Mouse (Mus musculus) left cerebral cortex, adult 6 months (tissue): ENCODE measurements around the gene Cnot11. TPM values are rescaled to one million over a fixed set of nuclear protein-coding genes. Genes with fewer than 3 reads are reported as not detected.

Experiments used
- long read RNA-seq, 2 experiments: library from polyadenylated mRNA; unstranded; transcript quantifications; one replicate each; pipeline ENCODE4 v2.0.0; 2019 to 2020
- polyA plus RNA-seq: library from polyadenylated mRNA; unstranded; fragments of <200 nt; fragmentation: Nextera tagmentation; gene quantifications from 2 replicates; pipeline ENCODE4 v1.2.3, GENCODE M21; 2021

Cnot11 gene
- polyA plus RNA-seq, result 4.4 and 27.0 TPM in 2 replicates
- long read RNA-seq, experiment 1, partial matches to known transcripts, result 0 of 2 reads
- long read RNA-seq, experiment 1, other reads (novel, unspliced or antisense), result 0 of 2 reads
- long read RNA-seq, experiment 2, partial matches to known transcripts, result 1 of 5 reads
- long read RNA-seq, experiment 2, other reads (novel, unspliced or antisense), result 3 of 5 reads

DNA sequence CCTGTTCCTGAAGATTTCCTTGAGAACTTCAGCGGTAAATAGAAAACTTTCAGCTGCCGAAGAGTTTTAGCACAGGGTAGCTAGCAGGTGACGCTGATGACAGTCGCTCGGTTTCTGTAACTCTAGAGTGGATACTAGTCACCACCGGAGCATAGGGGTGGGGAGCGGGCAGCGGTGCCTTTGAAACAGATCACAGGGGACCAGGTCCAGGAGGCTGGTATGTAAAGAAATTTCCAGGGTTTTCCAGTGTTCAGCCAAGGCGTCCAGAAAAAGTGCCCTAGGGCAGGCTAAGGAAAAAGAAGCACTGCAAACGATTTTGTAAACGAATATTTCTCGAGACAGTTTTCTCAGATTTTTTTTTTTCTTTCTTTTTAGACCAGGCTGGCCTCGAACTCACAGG, at the start of gene Cnot11:
Gene Cnot11 (plus strand): TSS at position 162 of the 400 bp plus-strand sequence.

DNA sequence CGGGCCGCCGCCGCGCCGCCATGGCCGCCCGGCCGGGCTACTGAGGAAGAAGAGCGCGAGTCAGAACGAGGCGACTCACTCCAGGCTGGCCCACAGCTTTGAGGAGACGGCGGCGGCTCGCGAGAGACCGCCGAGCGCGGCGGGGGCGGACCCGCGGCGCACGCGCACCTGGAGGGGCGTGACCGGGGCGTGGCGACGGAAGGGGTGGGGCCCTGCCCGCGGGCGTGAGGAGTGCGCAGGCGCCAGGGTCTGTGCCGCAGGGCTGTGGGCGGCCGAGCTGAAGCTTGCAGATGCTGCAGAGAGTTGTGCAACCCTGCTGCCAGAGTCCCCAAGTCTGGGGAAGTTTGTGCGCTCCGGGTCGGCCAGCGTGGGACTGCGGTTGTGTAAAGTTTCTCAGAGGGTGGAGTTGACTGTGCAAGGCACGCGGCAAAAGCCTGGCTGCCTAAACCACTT, 42.5 kb downstream of the Cnot11 start, which contains the start of gene Rnf149:
Gene Rnf149 (minus strand): TSS at position 153 of the 453 bp plus-strand sequence.

Other genes starting within 250 kb of the Cnot11 start
- 1,010 and 1,308 TPM in 2 replicates for gene Rpl31, start 167.2 kb upstream of the Cnot11 start, polyA plus RNA-seq
- gene Tbc1d8, start 56.2 kb upstream of the Cnot11 start, polyA plus RNA-seq, result 6.2 and 7.4 TPM in 2 replicates
- 7.3 and 22.2 TPM in 2 replicates for gene Rnf149, start 42.4 kb downstream of the Cnot11 start, polyA plus RNA-seq
- 21.1 and 33.3 TPM in 2 replicates for gene Creg2, start 116.5 kb downstream of the Cnot11 start, polyA plus RNA-seq
- 0.36 and 0.39 TPM in 2 replicates for gene Rfx8, start 186.0 kb downstream of the Cnot11 start, polyA plus RNA-seq